Mouse (Mus musculus): ENCODE data around the gene Ndufb2. TPM values are rescaled to one million over a fixed set of nuclear protein-coding genes. Genes with fewer than 3 reads are reported as not detected.
A peak's percentile ranks its signal among the peaks of the same experiment; 100 is the strongest.

The Ndufb2 gene
- polyA plus RNA-seq, 1 experiment: 266 TPM

GRCm38 (mm10) chr6:39556900-39557659, 35.3 kb upstream of the Ndufb2 start:
- Histone ChIP-seq H3K4me1 (ENCODE audit: control insufficient read depth, insufficient read depth, low read length) (peaks cover 2% of the 10 kb centered on the region), H3K4me3 (ENCODE audit: insufficient read depth, low read length) (peak overlapping the region; percentile 44), H3K27ac (ENCODE audit: insufficient read depth, low read length) (peak overlapping the region; percentile 48; the same call in 1 of the 2 replicates)
- TF ChIP-seq CTCF (IDR thresholded peaks at IDR 0.05; ENCODE audit: extremely low read depth, insufficient read depth, low read length) (no peak), POLR2A (IDR thresholded peaks at IDR 0.05; ENCODE audit: extremely low read depth, insufficient read depth, low read length) (no peak)

- Histone ChIP-seq H3K4me3 (ENCODE audit: insufficient read depth, low read length) (peak within 1 kb of the TSS; percentile 44), H3K27ac (ENCODE audit: insufficient read depth, low read length) (peak within 1 kb of the TSS; percentile 48), H3K4me1 (ENCODE audit: control insufficient read depth, insufficient read depth, low read length) (peaks cover 2% of the 10 kb centered on the region)
- TF ChIP-seq POLR2A (IDR thresholded peaks at IDR 0.05; ENCODE audit: extremely low read depth, insufficient read depth, low read length): 0 out of 2 replicates have a peak, but pooled peaks have one; percentile 17
- TF ChIP-seq CTCF (IDR thresholded peaks at IDR 0.05; ENCODE audit: extremely low read depth, insufficient read depth, low read length): no peak
These were observed 34.6 kb upstream of the Ndufb2 start, which contains the start of gene Dennd2a for GRCm38 (mm10) chr6:39557723-39558261. Gene Dennd2a (minus strand): TSS chr6:39557867.

GRCm38 (mm10) chr6:39559276-39559939, 33.0 kb upstream of the Ndufb2 start:
- Histone ChIP-seq H3K4me3 (ENCODE audit: insufficient read depth, low read length) (no peak overlapping the region), H3K27ac (ENCODE audit: insufficient read depth, low read length) (no peak overlapping the region), H3K4me1 (ENCODE audit: control insufficient read depth, insufficient read depth, low read length) (peaks cover 2% of the 10 kb centered on the region)
- TF ChIP-seq CTCF (IDR thresholded peaks at IDR 0.05; ENCODE audit: extremely low read depth, insufficient read depth, low read length): no peak
- no peak for TF ChIP-seq POLR2A (IDR thresholded peaks at IDR 0.05; ENCODE audit: extremely low read depth, insufficient read depth, low read length)

- peak; percentile 81 for TF ChIP-seq CTCF (IDR thresholded peaks at IDR 0.05; ENCODE audit: extremely low read depth, insufficient read depth, low read length)
- TF ChIP-seq POLR2A (IDR thresholded peaks at IDR 0.05; ENCODE audit: extremely low read depth, insufficient read depth, low read length): no peak
- no peaks in the 10 kb centered on the region; the same call in 1 of the 2 replicates for H3K4me1 ChIP-seq (ENCODE audit: control insufficient read depth, insufficient read depth, low read length)
- H3K4me3 ChIP-seq (ENCODE audit: insufficient read depth, low read length): no peak overlapping the region
- no peak overlapping the region for H3K27ac ChIP-seq (ENCODE audit: insufficient read depth, low read length)
These were observed 30.0 kb upstream of the Ndufb2 start for GRCm38 (mm10) chr6:39562166-39563015.

GRCm38 (mm10) chr6:39567528-39567927, 24.8 kb upstream of the Ndufb2 start:
- Histone ChIP-seq H3K4me1 (ENCODE audit: control insufficient read depth, insufficient read depth, low read length) (no peaks in the 10 kb centered on the region; the same call in 1 of the 2 replicates), H3K4me3 (ENCODE audit: insufficient read depth, low read length) (no peak overlapping the region), H3K27ac (ENCODE audit: insufficient read depth, low read length) (no peak overlapping the region)
- TF ChIP-seq CTCF (IDR thresholded peaks at IDR 0.05; ENCODE audit: extremely low read depth, insufficient read depth, low read length) (peak; percentile 77), POLR2A (IDR thresholded peaks at IDR 0.05; ENCODE audit: extremely low read depth, insufficient read depth, low read length) (no peak)

- TF ChIP-seq CTCF (IDR thresholded peaks at IDR 0.05; ENCODE audit: extremely low read depth, insufficient read depth, low read length) (no peak), POLR2A (IDR thresholded peaks at IDR 0.05; ENCODE audit: extremely low read depth, insufficient read depth, low read length) (no peak)
- Histone ChIP-seq H3K4me1 (ENCODE audit: control insufficient read depth, insufficient read depth, low read length) (peaks cover 3% of the 10 kb centered on the region), H3K4me3 (ENCODE audit: insufficient read depth, low read length) (no peak overlapping the region), H3K27ac (ENCODE audit: insufficient read depth, low read length) (no peak overlapping the region)
These were observed 21.9 kb upstream of the Ndufb2 start for GRCm38 (mm10) chr6:39570426-39570825.

GRCm38 (mm10) chr6:39573791-39574554, 18.4 kb upstream of the Ndufb2 start, which contains the start of gene Adck2:
Gene Adck2 (plus strand): TSS chr6:39573873.
- TF ChIP-seq CTCF (IDR thresholded peaks at IDR 0.05; ENCODE audit: extremely low read depth, insufficient read depth, low read length) (no peak), POLR2A (IDR thresholded peaks at IDR 0.05; ENCODE audit: extremely low read depth, insufficient read depth, low read length) (peak; percentile 92; the same call in 1 of the 2 replicates)
- Histone ChIP-seq H3K4me1 (ENCODE audit: control insufficient read depth, insufficient read depth, low read length) (peaks cover 3% of the 10 kb centered on the region), H3K27ac (ENCODE audit: insufficient read depth, low read length) (peak within 1 kb of the TSS; percentile 61), H3K4me3 (ENCODE audit: insufficient read depth, low read length) (peak within 1 kb of the TSS; percentile 85)

GRCm38 (mm10) chr6:39574555-39574869, 17.9 kb upstream of the Ndufb2 start:
- 0 out of 2 replicates have a peak overlapping the region, but pooled peaks have one; percentile 61 for H3K27ac ChIP-seq (ENCODE audit: insufficient read depth, low read length)
- peak overlapping the region; percentile 85 for H3K4me3 ChIP-seq (ENCODE audit: insufficient read depth, low read length)
- TF ChIP-seq POLR2A (IDR thresholded peaks at IDR 0.05; ENCODE audit: extremely low read depth, insufficient read depth, low read length) (no peak), CTCF (IDR thresholded peaks at IDR 0.05; ENCODE audit: extremely low read depth, insufficient read depth, low read length) (no peak)
- H3K4me1 ChIP-seq (ENCODE audit: control insufficient read depth, insufficient read depth, low read length): peaks cover 7% of the 10 kb centered on the region
